Mouse (Mus musculus) testis, postnatal 10 days (tissue): Measurements from ENCODE around the gene Nat8f5.
"Not testable (repeated sequence)": the region's sequence is repeated elsewhere in the genome, so short reads cannot be mapped to it uniquely, and the experiment has no call there.

Source experiments
- DNase-seq: peaks from one replicate; pipeline ENCODE4 v3.0.0; 2021; ENCODE audit warnings: low spot score

Nat8f5 gene

DNA sequence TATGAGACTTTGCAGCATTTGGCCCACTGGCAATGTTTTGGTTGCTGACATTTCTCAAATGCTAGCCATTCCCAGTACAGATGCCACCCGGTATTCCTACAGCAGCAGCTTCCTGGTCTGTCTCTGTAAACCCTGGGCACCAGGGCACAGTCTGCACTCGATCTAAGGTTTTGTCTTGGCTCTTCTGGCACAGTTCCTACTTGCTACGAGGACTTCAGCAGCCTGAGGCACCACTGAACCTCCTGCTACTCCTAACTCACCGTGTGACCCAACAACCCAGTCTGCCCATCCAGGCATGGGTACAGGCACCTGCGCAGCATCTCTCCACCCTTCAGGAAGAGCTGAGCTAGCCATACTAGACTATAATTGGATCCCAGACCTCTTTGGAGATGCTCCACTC, 15.3 kb upstream of the Nat8f5 start:
- DNase-seq, result not testable (repeated sequence)

- not testable (repeated sequence) for DNase-seq
Measured at GRCm38 (mm10) chr6:85835104-85835503, 14.3 kb upstream of the Nat8f5 start.

DNA sequence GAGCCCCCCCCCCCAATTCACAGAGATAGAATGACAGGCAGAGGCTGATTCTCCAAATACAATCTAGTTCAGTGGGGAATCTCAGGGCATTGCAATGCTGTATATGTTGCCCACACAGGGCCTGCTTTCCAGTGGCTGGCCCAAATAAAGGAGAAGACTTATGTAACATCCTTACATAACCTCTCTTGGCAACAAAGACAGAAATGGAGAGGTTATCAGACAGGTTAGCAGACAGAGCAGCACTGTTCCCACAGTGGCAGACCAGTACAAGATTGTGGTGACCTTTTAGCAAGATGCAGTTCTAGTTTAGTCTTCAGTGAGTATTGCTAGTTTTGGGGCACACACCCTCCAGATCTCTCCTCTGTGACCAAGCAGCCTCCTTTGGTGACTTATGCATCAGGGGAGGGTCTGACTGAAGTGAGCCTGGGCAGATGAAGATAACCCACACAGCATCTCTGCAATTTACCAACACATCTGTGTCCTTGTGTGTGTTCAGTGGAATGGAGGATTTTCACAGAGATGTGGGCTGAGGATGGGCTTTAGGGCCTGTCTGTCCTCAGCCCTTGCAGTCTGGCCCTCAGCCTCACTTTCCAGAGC, 13.8 kb upstream of the Nat8f5 start:
- DNase-seq, result not testable (repeated sequence)

DNA sequence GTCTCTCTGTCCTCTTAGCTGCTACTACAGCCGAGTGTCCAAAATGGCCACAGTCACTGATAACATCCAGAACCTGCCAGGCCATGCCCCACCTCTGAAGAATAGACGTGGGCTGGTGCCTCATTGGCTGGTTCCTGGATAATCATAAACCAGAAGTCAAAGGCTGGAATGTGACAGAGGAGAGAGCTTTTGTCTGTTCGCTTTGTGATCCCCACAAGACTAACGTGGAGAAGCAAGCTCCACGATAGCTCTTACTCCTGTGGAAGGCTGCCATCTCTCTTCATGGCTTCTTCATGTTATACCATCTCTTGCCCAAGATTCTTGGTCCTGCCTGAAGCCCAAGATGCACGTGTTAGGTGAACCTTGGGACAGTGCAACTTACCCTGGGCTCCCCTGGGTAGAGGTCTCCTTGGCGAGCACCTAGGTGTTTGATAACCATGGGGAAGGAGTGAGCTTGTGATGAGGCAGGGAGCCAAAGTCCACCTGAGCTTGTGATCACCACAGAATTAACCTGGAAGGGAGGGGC, 11.1 kb upstream of the Nat8f5 start, which contains the start of gene Nat8:
Nat8 (minus strand) TSS at position 287 of the 526 bp plus-strand sequence.
- no peak for DNase-seq

- no peak for DNase-seq
Measured at GRCm38 (mm10) chr6:85829462-85829861, 8.7 kb upstream of the Nat8f5 start.

GRCm38 (mm10) chr6:85825886-85826285, 5.1 kb upstream of the Nat8f5 start:
- DNase-seq, result no peak

GRCm38 (mm10) chr6:85823382-85824090, 2.8 kb upstream of the Nat8f5 start:
- DNase-seq, result no peak

DNA sequence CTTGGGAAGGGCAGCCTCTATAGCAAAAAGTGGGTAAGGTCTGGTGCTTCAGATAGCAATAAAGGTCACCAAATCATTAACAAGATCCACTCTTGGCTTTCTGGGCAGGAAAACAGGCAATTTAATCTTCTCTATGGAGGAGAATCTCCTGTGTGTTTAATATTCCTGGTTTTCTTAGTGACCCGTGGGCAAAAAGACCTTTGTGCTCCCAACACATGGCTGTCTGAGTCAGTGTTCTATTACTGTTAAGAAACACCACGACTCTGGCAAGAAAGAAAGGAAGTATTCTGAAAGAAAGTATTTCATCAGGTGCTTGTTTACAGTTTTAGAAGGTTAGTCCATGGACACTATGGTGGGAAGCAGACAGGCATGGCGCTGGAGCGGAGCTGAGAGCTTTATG, 1.5 kb upstream of the Nat8f5 start:
- no peak for DNase-seq

DNA sequence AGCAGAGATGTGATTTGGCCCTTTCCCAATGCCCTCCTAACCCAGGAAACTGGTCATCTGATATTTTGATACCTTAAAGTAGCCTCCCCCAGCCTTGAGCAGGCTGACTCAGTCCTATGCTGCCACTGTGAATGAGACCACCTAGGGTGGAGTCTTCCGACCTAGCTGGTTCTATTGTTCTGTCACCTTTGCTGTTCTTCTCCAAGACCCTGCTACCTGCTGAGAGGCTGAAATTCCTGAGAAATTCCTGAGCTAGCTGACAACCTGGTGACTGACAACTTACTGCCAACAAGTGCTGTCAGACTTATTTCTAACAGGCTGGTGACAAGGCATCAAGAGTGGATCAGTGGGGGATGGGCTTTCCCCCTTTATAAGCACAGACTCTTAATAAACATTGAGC, 2.4 kb downstream of the Nat8f5 start:
- no peak for DNase-seq

GRCm38 (mm10) chr6:85813339-85813738, 7.4 kb downstream of the Nat8f5 start:
- DNase-seq, result no peak

DNA sequence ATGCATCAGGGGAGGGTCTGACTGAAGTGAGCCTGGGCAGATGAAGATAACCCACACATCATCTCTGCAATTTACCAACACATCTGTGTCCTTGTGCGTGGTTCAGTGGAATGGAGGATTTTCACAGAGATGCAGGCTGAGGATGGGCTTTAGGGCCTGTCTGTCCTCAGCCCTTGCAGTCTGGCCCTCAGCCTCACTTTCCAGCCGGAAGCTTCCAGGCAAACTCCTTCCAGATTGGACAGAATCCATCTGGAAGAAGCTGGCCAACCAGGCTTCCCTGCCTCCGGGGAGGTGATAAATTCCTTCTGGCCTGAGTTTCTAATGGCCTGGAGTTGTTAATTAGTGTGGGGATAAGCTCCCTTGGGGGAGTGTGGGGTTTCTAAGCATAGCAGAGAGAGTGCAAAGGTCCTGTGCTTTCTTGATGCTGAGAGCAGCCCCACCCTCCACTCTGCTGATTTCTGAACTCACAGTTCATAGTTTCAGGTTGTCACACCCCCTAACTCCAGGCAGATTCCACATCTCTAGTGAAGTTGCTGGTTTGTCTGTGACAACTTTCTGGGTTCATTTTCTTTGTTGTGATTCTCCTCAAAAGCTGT, 9.7 kb downstream of the Nat8f5 start:
- not testable (repeated sequence) for DNase-seq

DNA sequence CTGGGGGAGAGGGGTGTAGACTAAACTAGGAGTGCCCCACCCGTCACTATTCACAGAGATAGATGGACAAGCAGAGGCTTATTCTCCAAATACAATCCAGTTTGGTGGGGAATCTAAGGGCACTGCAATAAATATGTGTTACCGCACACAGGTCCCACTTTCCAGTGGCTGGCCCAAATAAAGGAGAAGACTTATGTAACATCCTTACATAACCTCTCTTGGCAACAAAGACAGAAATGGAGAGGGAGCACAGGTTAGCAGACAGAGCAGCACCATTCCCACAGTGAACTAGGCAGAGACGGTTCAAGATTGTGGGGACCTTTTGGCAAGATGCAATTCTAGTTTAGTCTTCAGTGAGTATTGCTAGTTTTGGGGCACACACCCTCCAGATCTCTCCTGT, 10.3 kb downstream of the Nat8f5 start:
- DNase-seq, result not testable (repeated sequence)

GRCm38 (mm10) chr6:85809784-85810183, 11.0 kb downstream of the Nat8f5 start:
- not testable (repeated sequence) for DNase-seq

- not testable (repeated sequence) for DNase-seq
Measured at GRCm38 (mm10) chr6:85803180-85803579, 17.6 kb downstream of the Nat8f5 start.
